Comparison of ENCODE assay signal across 18 mouse cellular contexts in the genomic region with DNA sequence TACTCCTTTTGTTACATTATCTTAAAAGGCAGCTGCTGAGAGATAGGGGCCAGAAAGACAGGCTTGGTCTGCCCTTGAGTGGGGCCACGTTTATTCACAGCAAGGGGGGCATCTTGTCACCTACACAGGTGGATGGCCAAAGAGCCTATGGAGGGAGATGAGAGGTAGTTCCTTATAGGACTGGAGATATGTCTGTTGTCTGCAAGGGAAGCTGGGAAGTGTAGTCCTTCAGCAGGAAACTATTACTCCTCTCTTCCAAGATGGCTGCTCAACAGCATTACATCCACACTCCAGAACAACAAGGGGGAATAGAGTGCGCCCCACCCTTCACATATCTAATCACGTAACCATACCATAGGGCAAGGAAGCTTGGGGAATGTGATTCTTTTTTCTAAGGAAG. TPM values are rescaled to one million over a fixed set of nuclear protein-coding genes. Genes with fewer than 3 reads are reported as not detected.
"Had no signal": no experiment of that assay in that cellular context is flagged by ENCODE, and none has a peak within 500 bp of the region (broad histone marks: within the 10 kb centered on the region; RNA-seq: fewer than 3 reads in every experiment).

No protein-coding gene starts in this region.

- H3K4me3 ChIP-seq: kidney, embryonic 15.5 days; limb, embryonic 13.5 days; midbrain, embryonic 12.5 days; myocyte; neural tube, embryonic 15.5 days had no signal

- H3K9ac ChIP-seq: kidney, embryonic 15.5 days; limb, embryonic 13.5 days; liver, embryonic 14.5 days; lung, embryonic 14.5 days; midbrain, embryonic 12.5 days; neural tube, embryonic 15.5 days had no signal

- H3K27ac ChIP-seq: kidney, embryonic 15.5 days; limb, embryonic 13.5 days; macrophage; midbrain, embryonic 12.5 days; neural tube, embryonic 15.5 days had no signal

- DNase-seq: kidney, adult 2 months; kidney, postnatal 14 days; left cerebral cortex, postnatal 4 days; lung, embryonic 14.5 days; lung, postnatal 10 days; thymus, postnatal 36 days had no signal

- H3K36me3 ChIP-seq: kidney, embryonic 15.5 days; limb, embryonic 13.5 days; midbrain, embryonic 12.5 days; neural tube, embryonic 15.5 days had no signal

- H3K4me2 ChIP-seq: kidney, embryonic 15.5 days; limb, embryonic 13.5 days; lung, embryonic 14.5 days; midbrain, embryonic 12.5 days; neural tube, embryonic 15.5 days had no signal

- H3K9me3 ChIP-seq: kidney, embryonic 15.5 days; limb, embryonic 13.5 days; midbrain, embryonic 12.5 days; neural tube, embryonic 15.5 days had no signal

RNA-seq across cellular contexts. Expression of a gene that starts 1.9 kb away (rescaled TPM):
- total RNA-seq: layer of hippocampus, adult 8-10 months; layer of hippocampus, postnatal 14 days; left cerebral cortex, adult 18-20 months; left cerebral cortex, postnatal 10 days; left cerebral cortex, postnatal 4 days; megakaryocyte-erythroid progenitor cell, adult 5-6 weeks had no signal
- polyA plus RNA-seq: macrophage; midbrain, embryonic 12.5 days; myocyte had no signal

RNA-seq across cellular contexts. Expression of a gene that starts 41.5 kb away (rescaled TPM):
- total RNA-seq: layer of hippocampus, adult 8-10 months; layer of hippocampus, postnatal 14 days; left cerebral cortex, postnatal 10 days; left cerebral cortex, postnatal 4 days had no signal
- polyA plus RNA-seq: macrophage had no signal
